Mouse (Mus musculus): ENCODE measurements at regions not wholly inside any gene's neighbourhood (a gene's known extent, or its start where the extent isn't known, plus 50 kb on each side); places are given as distances from the start of the nearest gene placed in this dataset.

- Histone ChIP-seq H3K9me3 (replicated peaks; ENCODE audit: insufficient read depth, low read length) (no peaks in the 10 kb centered on the region), H3K4me3 (ENCODE audit: control insufficient read depth in 1 of 2, insufficient read depth in 1 of 2, low read depth in 2 of 2, low read length in 2 of 2) (no peak overlapping the region), H3K4me1 (ENCODE audit: control insufficient read depth in 1 of 2, insufficient read depth in 2 of 2, low read length in 2 of 2) (no peaks in the 10 kb centered on the region), H3K79me2 (ENCODE audit: control insufficient read depth, insufficient read depth, low read length, poor library complexity) (no peaks in the 10 kb centered on the region), H3K27ac (ENCODE audit: control insufficient read depth, low read depth, low read length) (no peak overlapping the region), H3K27me3 (ENCODE audit: control insufficient read depth in 1 of 2, insufficient read depth in 2 of 2, low read length in 2 of 2) (no peaks in the 10 kb centered on the region), H3K36me3 (ENCODE audit: control insufficient read depth in 1 of 2, insufficient read depth in 2 of 2, low read length in 2 of 2) (no peaks in the 10 kb centered on the region), H3K9ac (ENCODE audit: control insufficient read depth, low read depth, low read length, poor library complexity, severe bottlenecking) (no peak overlapping the region)
- DNase-seq (ENCODE audit: low read depth, low spot score), result peak; percentile 5
- no peak for TF ChIP-seq MAZ (IDR thresholded peaks at IDR 0.05; ENCODE audit: low read depth, low read length)
- TF ChIP-seq TBP (IDR thresholded peaks at IDR 0.05; ENCODE audit: low read depth, low read length), result no peak
- TF ChIP-seq HCFC1 (IDR thresholded peaks at IDR 0.05; ENCODE audit: low read depth, low read length), result no peak
- no peak for TF ChIP-seq MYB (IDR thresholded peaks at IDR 0.05; ENCODE audit: low read depth, low read length)
Observed at GRCm38 (mm10) chr4:54430789-54431188, 514.1 kb upstream of the Zfp462 start.

GRCm38 (mm10) chr4:54460596-54460995, 484.3 kb upstream of the Zfp462 start:
- no peak overlapping the region for H3K27ac ChIP-seq (ENCODE audit: control insufficient read depth, low read depth, low read length)
- H3K79me2 ChIP-seq (ENCODE audit: control insufficient read depth, insufficient read depth, low read length, poor library complexity), result no peaks in the 10 kb centered on the region
- no peaks in the 10 kb centered on the region for H3K4me1 ChIP-seq (ENCODE audit: control insufficient read depth in 1 of 2, insufficient read depth in 2 of 2, low read length in 2 of 2)
- no peaks in the 10 kb centered on the region for H3K27me3 ChIP-seq (ENCODE audit: control insufficient read depth in 1 of 2, insufficient read depth in 2 of 2, low read length in 2 of 2)
- H3K4me3 ChIP-seq (ENCODE audit: control insufficient read depth in 1 of 2, insufficient read depth in 1 of 2, low read depth in 2 of 2, low read length in 2 of 2), result no peak overlapping the region
- no peak for DNase-seq (ENCODE audit: low read depth, low spot score)
- no peaks in the 10 kb centered on the region for H3K36me3 ChIP-seq (ENCODE audit: control insufficient read depth in 1 of 2, insufficient read depth in 2 of 2, low read length in 2 of 2)
- TF ChIP-seq GATA1 (IDR thresholded peaks at IDR 0.05; ENCODE audit: low read depth, low read length), result no peak
- TF ChIP-seq MEF2A (IDR thresholded peaks at IDR 0.05; ENCODE audit: extremely low read depth, insufficient replicate concordance, low read depth, low read length, poor library complexity, severe bottlenecking), result no peak
- no peak for TF ChIP-seq JUND (IDR thresholded peaks at IDR 0.05; ENCODE audit: low read depth, low read length)
- TF ChIP-seq USF2 (IDR thresholded peaks at IDR 0.05; ENCODE audit: borderline replicate concordance in 1 of 2, insufficient read depth in 1 of 2, low read depth in 1 of 2, low read length in 2 of 2), result no peak
- TF ChIP-seq GABPA (IDR thresholded peaks at IDR 0.05; ENCODE audit: low read depth, low read length), result no peak
- TF ChIP-seq ZC3H11A (IDR thresholded peaks at IDR 0.05; ENCODE audit: low read depth, low read length), result no peak
- TF ChIP-seq POLR2A (IDR thresholded peaks at IDR 0.05; ENCODE audit: control insufficient read depth in 1 of 2, insufficient read depth in 1 of 2, low read depth in 1 of 2, low read length in 2 of 2, poor library complexity in 1 of 2), result no peak
- no peak for TF ChIP-seq ETS1 (IDR thresholded peaks at IDR 0.05; ENCODE audit: low read depth, low read length)
- no peak for TF ChIP-seq MAZ (IDR thresholded peaks at IDR 0.05; ENCODE audit: low read depth, low read length)
- TF ChIP-seq HCFC1 (IDR thresholded peaks at IDR 0.05; ENCODE audit: low read depth, low read length), result no peak
- H3K9me3 ChIP-seq (replicated peaks; ENCODE audit: insufficient read depth, low read length), result no peaks in the 10 kb centered on the region
- H3K9ac ChIP-seq (ENCODE audit: control insufficient read depth, low read depth, low read length, poor library complexity, severe bottlenecking), result no peak overlapping the region

GRCm38 (mm10) chr4:54469176-54469575, 475.7 kb upstream of the Zfp462 start:
- TF ChIP-seq CTCF (IDR thresholded peaks at IDR 0.05 in 2 of 3, conservative IDR thresholded peaks at IDR 0.05 in 1 of 3; ENCODE audit: control insufficient read depth in 1 of 3, insufficient read depth in 1 of 3, low read depth in 2 of 3, low read length in 3 of 3, poor library complexity in 1 of 3, severe bottlenecking in 1 of 3), result no peak
- no peak for TF ChIP-seq SMC3 (IDR thresholded peaks at IDR 0.05; ENCODE audit: low read depth, low read length)
- no peak for TF ChIP-seq POLR2AphosphoS2 (IDR thresholded peaks at IDR 0.05; ENCODE audit: low read length)
- TF ChIP-seq MAX (IDR thresholded peaks at IDR 0.05; ENCODE audit: low read length), result no peak
- TF ChIP-seq POLR2A (IDR thresholded peaks at IDR 0.05; ENCODE audit: control insufficient read depth in 1 of 2, insufficient read depth in 1 of 2, low read depth in 1 of 2, low read length in 2 of 2, poor library complexity in 1 of 2), result no peak
- no peak for TF ChIP-seq RCOR1 (IDR thresholded peaks at IDR 0.05; ENCODE audit: low read depth, low read length)
- TF ChIP-seq KAT2A (conservative IDR thresholded peaks at IDR 0.05; ENCODE audit: low read depth, low read length), result no peak
- TF ChIP-seq TBP (IDR thresholded peaks at IDR 0.05; ENCODE audit: low read depth, low read length), result no peak
- no peak for TF ChIP-seq SIN3A (IDR thresholded peaks at IDR 0.05; ENCODE audit: low read length)
- TF ChIP-seq TAL1 (IDR thresholded peaks at IDR 0.05; ENCODE audit: low read length), result no peak
- no peak for TF ChIP-seq E2F4 (IDR thresholded peaks at IDR 0.05; ENCODE audit: borderline replicate concordance, low read depth, low read length)
- TF ChIP-seq CHD2 (IDR thresholded peaks at IDR 0.05; ENCODE audit: low read length), result no peak
- no peak for TF ChIP-seq ZKSCAN1 (IDR thresholded peaks at IDR 0.05; ENCODE audit: low read depth, low read length)
- TF ChIP-seq UBTF (IDR thresholded peaks at IDR 0.05; ENCODE audit: borderline replicate concordance, insufficient read depth, low read depth, low read length), result no peak
- no peak for TF ChIP-seq CHD1 (IDR thresholded peaks at IDR 0.05; ENCODE audit: low read depth, low read length)

More at GRCm38 (mm10) chr4:54469176-54469575, 475.7 kb upstream of the Zfp462 start:
- no peaks in the 10 kb centered on the region for H3K27me3 ChIP-seq (ENCODE audit: control insufficient read depth in 1 of 2, insufficient read depth in 2 of 2, low read length in 2 of 2)
- no peaks in the 10 kb centered on the region for H3K9me3 ChIP-seq (replicated peaks; ENCODE audit: insufficient read depth, low read length)
- H3K27ac ChIP-seq (ENCODE audit: control insufficient read depth, low read depth, low read length), result no peak overlapping the region
- no peaks in the 10 kb centered on the region for H3K36me3 ChIP-seq (ENCODE audit: control insufficient read depth in 1 of 2, insufficient read depth in 2 of 2, low read length in 2 of 2)
- no peak overlapping the region for H3K4me3 ChIP-seq (ENCODE audit: control insufficient read depth in 1 of 2, insufficient read depth in 1 of 2, low read depth in 2 of 2, low read length in 2 of 2)
- H3K79me2 ChIP-seq (ENCODE audit: control insufficient read depth, insufficient read depth, low read length, poor library complexity), result no peaks in the 10 kb centered on the region
- no peak for DNase-seq (ENCODE audit: low read depth, low spot score)
- no peaks in the 10 kb centered on the region for H3K4me1 ChIP-seq (ENCODE audit: control insufficient read depth in 1 of 2, insufficient read depth in 2 of 2, low read length in 2 of 2)
- H3K9ac ChIP-seq (ENCODE audit: control insufficient read depth, low read depth, low read length, poor library complexity, severe bottlenecking), result no peak overlapping the region
